Mouse (Mus musculus): ENCODE measurements around the gene Smim23. TPM values are rescaled to one million over a fixed set of nuclear protein-coding genes. Genes with fewer than 3 reads are reported as not detected.

Gene Smim23
- total and polyA plus RNA-seq, 3 experiments = not detected

DNA sequence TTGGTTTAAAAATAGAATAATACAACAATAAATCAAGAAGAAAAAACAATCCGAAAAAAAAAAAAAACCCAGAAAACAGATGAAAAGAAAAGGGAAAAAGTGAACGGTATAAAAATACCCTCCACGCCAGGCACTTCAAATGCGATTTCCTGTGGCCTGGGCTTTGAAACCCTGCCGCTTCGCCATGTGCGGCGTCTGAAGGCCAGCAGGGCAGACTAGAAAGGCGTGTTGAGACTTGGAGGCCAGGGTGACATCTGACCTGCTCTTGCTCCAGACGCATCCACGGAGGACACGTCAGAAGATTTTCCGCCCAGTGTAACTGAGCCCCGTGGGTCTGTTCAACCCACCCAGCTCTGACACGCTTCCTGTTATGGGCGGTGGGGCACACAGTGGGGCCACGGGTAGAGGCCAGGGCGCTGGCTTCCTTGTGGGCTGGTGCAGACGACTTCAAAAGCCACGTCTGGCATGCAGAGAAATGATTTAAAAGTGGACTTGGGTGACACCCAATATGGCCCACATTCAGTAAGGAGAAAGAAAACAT is 22.3 kb upstream of the Smim23 start:
- Histone ChIP-seq H3K9ac (ENCODE audit: control insufficient read depth, low read depth, low read length, poor library complexity, severe bottlenecking) (no peak overlapping the region), H3K4me3 (ENCODE audit: control insufficient read depth in 1 of 2, insufficient read depth in 1 of 2, low read depth in 2 of 2, low read length in 2 of 2) (no peak overlapping the region), H3K27ac (ENCODE audit: control insufficient read depth, low read depth, low read length) (no peak overlapping the region), H3K79me2 (ENCODE audit: control insufficient read depth, insufficient read depth, low read length, poor library complexity) (no peaks in the 10 kb centered on the region), H3K36me3 (ENCODE audit: control insufficient read depth in 1 of 2, insufficient read depth in 2 of 2, low read length in 2 of 2) (no peaks in the 10 kb centered on the region), H3K9me3 (replicated peaks; ENCODE audit: insufficient read depth, low read length) (no peaks in the 10 kb centered on the region), H3K27me3 (ENCODE audit: control insufficient read depth in 1 of 2, insufficient read depth in 2 of 2, low read length in 2 of 2) (no peaks in the 10 kb centered on the region), H3K4me1 (ENCODE audit: control insufficient read depth in 1 of 2, insufficient read depth in 2 of 2, low read length in 2 of 2) (no peaks in the 10 kb centered on the region)
- TF ChIP-seq ELF1 (IDR thresholded peaks at IDR 0.05; ENCODE audit: low read depth, low read length) (no peak), UBTF (IDR thresholded peaks at IDR 0.05; ENCODE audit: borderline replicate concordance, insufficient read depth, low read depth, low read length) (no peak), NRF1 (IDR thresholded peaks at IDR 0.05; ENCODE audit: insufficient read depth, low read depth, low read length, poor library complexity, severe bottlenecking) (no peak), SMC3 (IDR thresholded peaks at IDR 0.05; ENCODE audit: low read depth, low read length) (no peak), POLR2A (IDR thresholded peaks at IDR 0.05; ENCODE audit: control insufficient read depth in 1 of 2, insufficient read depth in 1 of 2, low read depth in 1 of 2, low read length in 2 of 2, poor library complexity in 1 of 2) (no peak), ZC3H11A (IDR thresholded peaks at IDR 0.05; ENCODE audit: low read depth, low read length) (no peak)
- DNase-seq (ENCODE audit: low read depth, low spot score) = no peak

DNA sequence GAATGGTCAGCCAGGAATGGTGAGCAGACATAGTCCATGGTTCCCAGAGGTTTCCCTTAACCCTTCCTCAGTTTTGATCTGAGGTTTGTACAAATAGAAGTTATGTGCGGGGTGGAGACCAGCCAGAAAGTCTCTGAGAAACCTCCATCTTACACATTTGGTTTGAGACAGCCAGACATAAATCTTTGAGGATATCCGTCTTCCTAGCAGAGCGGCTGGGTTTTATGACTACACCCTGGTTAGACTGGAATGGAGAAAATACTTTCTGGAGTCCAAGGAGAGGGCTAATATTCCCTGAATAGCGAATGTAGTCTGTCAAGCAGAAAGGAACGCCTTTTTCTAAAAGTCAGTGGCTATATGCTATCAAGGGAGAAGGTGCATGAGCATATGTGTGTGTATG is 16.8 kb upstream of the Smim23 start:
- no peaks in the 10 kb centered on the region for H3K36me3 ChIP-seq (ENCODE audit: control insufficient read depth in 1 of 2, insufficient read depth in 2 of 2, low read length in 2 of 2)
- H3K9me3 ChIP-seq (replicated peaks; ENCODE audit: insufficient read depth, low read length) = no peaks in the 10 kb centered on the region
- H3K9ac ChIP-seq (ENCODE audit: control insufficient read depth, low read depth, low read length, poor library complexity, severe bottlenecking) = no peak overlapping the region
- H3K4me1 ChIP-seq (ENCODE audit: control insufficient read depth in 1 of 2, insufficient read depth in 2 of 2, low read length in 2 of 2) = no peaks in the 10 kb centered on the region
- TF ChIP-seq KAT2A (conservative IDR thresholded peaks at IDR 0.05; ENCODE audit: low read depth, low read length) (no peak), MYC (IDR thresholded peaks at IDR 0.05; ENCODE audit: low read depth, low read length) (no peak), MEF2A (IDR thresholded peaks at IDR 0.05; ENCODE audit: extremely low read depth, insufficient replicate concordance, low read depth, low read length, poor library complexity, severe bottlenecking) (no peak), ZMIZ1 (IDR thresholded peaks at IDR 0.05; ENCODE audit: low read depth, low read length) (no peak), USF2 (IDR thresholded peaks at IDR 0.05; ENCODE audit: borderline replicate concordance in 1 of 2, insufficient read depth in 1 of 2, low read depth in 1 of 2, low read length in 2 of 2) (no peak), ETS1 (IDR thresholded peaks at IDR 0.05; ENCODE audit: low read depth, low read length) (no peak), CHD1 (IDR thresholded peaks at IDR 0.05; ENCODE audit: low read depth, low read length) (no peak), TCF12 (IDR thresholded peaks at IDR 0.05; ENCODE audit: low read depth, low read length) (no peak), SMC3 (IDR thresholded peaks at IDR 0.05; ENCODE audit: low read depth, low read length) (no peak), POLR2AphosphoS2 (IDR thresholded peaks at IDR 0.05; ENCODE audit: low read length) (no peak), GATA1 (IDR thresholded peaks at IDR 0.05; ENCODE audit: low read depth, low read length) (no peak), MAFK (IDR thresholded peaks at IDR 0.05; ENCODE audit: borderline replicate concordance, low read depth, low read length) (no peak), HCFC1 (IDR thresholded peaks at IDR 0.05; ENCODE audit: low read depth, low read length) (no peak), ZKSCAN1 (IDR thresholded peaks at IDR 0.05; ENCODE audit: low read depth, low read length) (no peak)
- no peaks in the 10 kb centered on the region for H3K27me3 ChIP-seq (ENCODE audit: control insufficient read depth in 1 of 2, insufficient read depth in 2 of 2, low read length in 2 of 2)
- DNase-seq (ENCODE audit: low read depth, low spot score) = no peak
- no peaks in the 10 kb centered on the region for H3K79me2 ChIP-seq (ENCODE audit: control insufficient read depth, insufficient read depth, low read length, poor library complexity)
- H3K4me3 ChIP-seq (ENCODE audit: control insufficient read depth in 1 of 2, insufficient read depth in 1 of 2, low read depth in 2 of 2, low read length in 2 of 2) = no peak overlapping the region
- no peak overlapping the region for H3K27ac ChIP-seq (ENCODE audit: control insufficient read depth, low read depth, low read length)
